Mouse (Mus musculus) right cerebral cortex, postnatal 4 days (tissue): ENCODE data around the gene Pttg1ip.
A peak's percentile ranks its signal among the peaks of the same experiment; 100 is the strongest.

Experiments
- DNase-seq: peaks from one replicate; pipeline ENCODE4 v3.0.0-alpha.2; 2022

The Pttg1ip gene

DNA sequence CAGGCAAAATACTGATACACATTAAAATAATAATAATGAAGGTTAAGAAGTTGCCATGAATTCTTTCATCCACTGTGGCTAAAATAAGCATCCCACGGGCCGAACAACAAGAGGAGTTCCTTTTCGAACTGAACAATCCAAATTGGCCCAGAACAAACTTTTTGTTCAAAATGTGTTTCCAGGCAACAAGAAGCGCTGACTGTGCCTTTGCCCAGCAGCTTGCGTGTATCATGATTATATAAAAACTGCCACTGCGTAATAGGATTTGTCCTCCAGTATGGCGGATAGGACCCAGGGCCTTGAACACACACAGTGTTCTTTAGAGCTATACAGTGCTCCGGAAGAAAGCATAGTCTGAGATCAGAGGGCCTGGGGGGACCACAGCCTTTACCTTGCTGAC is 27.1 kb downstream of the Pttg1ip start:
- no peak for DNase-seq

- no peak for DNase-seq
Measured at GRCm38 (mm10) chr10:77610221-77610961, 28.9 kb downstream of the Pttg1ip start.

DNA sequence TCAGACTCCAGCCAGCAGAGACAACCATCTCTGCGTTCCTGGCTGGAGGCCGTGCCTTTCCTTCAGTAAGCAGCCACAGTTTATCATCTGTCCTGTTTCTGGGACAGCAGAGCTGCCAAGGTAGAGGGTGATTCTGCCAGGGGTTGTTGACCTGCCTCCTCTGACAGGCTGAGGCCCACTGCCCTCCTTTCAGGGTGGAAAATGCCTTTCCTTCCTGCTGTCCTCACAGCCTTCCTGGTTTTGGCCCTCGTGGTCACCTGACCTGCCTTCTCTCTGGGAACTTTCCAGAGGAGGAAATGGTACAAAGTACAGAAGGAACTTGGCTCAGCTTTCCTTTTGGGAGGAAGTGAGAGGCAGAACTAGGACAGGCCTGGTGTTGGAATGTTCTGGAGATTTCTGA is 31.9 kb downstream of the Pttg1ip start:
- DNase-seq: no peak

DNA sequence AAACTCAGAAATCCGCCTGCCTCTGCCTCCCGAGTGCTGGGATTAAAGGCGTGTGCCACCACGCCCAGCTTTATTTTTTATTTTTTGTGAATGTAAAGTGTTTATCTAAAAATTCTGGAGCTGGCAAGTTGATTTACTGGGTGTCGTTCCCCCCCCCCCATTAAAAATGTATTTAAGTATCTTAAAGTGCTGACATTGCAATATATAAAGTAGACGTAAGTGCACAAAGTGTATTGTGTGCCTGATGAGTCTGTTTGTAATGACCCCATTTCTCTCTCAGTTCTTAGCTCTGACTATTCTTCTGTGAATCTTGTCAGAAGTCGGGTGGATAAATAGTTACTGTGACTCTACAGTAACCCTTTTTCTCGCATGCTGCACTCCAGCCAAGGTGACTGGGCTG is 34.1 kb downstream of the Pttg1ip start:
- no peak for DNase-seq

GRCm38 (mm10) chr10:77616166-77616565 is 34.6 kb downstream of the Pttg1ip start:
- DNase-seq: no peak

DNA sequence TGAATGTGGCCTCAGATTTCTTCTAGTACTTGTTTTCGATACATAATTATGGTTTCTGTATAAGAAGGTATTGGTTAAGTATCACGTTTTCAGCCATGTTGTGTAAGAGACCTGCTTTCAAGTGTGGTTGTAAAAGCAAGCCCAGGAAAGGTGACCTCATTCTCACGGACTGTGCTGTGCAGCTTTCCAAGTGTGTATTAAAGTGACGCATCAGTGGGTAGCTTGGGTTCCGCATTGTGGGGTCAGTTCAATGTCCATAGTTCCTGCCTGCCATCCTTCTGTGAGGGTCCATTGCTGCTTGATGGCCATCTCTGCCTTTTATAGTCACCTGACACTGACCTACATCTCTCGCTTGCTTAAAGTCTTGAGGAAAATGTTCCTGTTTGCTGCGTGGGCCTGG is 35.4 kb downstream of the Pttg1ip start:
- DNase-seq: no peak

- DNase-seq: no peak
Measured at GRCm38 (mm10) chr10:77621546-77621945, 40.0 kb downstream of the Pttg1ip start.

- peak; percentile 95 for DNase-seq
Measured at GRCm38 (mm10) chr10:77622055-77622988, 40.8 kb downstream of the Pttg1ip start, which contains the start of gene Ube2g2. Gene Ube2g2 (plus strand): TSS chr10:77622275.

DNA sequence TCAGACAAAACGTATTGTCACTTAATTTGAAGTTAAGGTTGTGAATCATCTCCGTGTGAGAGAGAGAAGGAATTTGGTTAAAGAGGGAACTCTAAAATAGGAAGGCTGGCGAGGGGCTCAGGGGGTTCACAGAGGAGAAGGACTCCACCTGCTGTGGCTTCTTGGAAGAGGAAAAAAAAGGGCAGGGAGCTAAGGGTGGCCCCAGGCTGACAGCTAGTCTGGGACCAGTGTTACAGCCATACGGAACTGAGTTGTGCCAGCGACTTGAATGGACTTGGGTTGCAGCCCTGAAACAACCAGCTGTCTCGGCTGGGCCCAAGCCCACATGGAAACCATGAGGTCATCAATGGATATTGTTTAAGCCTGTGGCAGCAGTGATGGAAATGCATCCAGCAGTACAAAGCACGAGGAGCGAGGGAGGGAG is 41.6 kb downstream of the Pttg1ip start:
- peak; percentile 21 for DNase-seq

GRCm38 (mm10) chr10:77623639-77624400 is 42.3 kb downstream of the Pttg1ip start:
- DNase-seq: no peak

- no peak for DNase-seq
Measured at GRCm38 (mm10) chr10:77624570-77624995, 43.1 kb downstream of the Pttg1ip start.

- no peak for DNase-seq
Measured at GRCm38 (mm10) chr10:77626036-77626435, 44.5 kb downstream of the Pttg1ip start.

DNA sequence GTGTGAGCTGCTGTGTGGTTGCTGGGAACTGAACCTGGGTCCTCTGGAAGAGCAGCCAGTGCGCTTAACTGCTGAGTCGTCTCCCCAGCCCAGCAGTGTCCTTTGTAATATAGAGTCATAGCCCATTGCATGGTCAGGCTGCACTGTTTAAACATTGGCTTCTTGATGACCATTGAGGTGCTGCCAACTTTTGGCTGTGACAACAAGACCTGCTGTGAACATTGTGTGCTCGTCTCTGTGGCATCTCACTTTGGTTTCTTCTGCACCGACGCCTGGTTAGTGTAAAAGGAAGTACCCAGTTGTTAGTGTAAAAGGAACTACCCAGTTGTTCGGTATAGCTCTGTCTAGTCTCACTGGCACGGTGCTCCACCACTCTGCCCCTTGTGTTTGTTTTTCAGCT is 45.1 kb downstream of the Pttg1ip start:
- DNase-seq: no peak

DNA sequence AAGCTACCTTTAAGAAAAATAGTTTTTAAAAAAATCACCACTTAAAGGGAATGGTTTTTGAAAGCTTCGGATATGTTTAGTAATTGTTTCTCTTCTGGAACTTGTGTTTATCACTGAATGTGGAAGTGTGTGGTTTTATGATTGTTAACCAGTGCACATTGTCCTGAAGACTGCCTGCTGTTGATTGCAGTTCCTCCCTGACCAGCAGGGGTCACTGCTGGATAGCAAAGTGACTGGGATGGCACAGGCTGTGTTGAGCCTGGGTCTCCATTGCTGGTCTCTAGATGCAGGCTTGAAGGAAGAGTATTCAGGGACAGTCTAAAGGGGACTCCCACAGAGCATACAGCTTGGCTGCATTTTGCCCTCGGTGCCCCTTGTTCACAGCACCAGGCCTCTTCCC is 46.0 kb downstream of the Pttg1ip start:
- DNase-seq: peak; percentile 80

GRCm38 (mm10) chr10:77629163-77629562 is 47.6 kb downstream of the Pttg1ip start:
- DNase-seq: no peak

- no peak for DNase-seq
Measured at GRCm38 (mm10) chr10:77629970-77630369, 48.5 kb downstream of the Pttg1ip start.

DNA sequence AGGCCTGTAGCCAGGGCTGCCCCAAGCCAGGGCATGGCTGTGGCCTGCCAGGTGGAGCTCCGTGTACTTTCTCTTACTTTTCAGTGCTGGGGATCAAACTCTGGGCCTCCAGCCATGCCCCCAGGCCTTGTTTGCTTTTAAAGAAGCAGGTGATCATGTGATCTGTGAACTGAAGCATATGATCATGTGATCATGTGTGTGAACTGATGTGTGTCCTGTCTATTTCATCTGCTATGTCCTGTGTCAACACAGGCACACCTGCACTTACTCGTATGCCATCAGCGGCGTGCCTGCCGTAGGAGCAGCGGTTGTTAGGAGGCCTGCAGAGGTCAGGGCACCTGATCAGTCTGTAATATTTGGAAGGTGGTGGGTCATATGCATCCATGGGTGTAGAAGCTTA is 52.5 kb downstream of the Pttg1ip start:
- DNase-seq: no peak

DNA sequence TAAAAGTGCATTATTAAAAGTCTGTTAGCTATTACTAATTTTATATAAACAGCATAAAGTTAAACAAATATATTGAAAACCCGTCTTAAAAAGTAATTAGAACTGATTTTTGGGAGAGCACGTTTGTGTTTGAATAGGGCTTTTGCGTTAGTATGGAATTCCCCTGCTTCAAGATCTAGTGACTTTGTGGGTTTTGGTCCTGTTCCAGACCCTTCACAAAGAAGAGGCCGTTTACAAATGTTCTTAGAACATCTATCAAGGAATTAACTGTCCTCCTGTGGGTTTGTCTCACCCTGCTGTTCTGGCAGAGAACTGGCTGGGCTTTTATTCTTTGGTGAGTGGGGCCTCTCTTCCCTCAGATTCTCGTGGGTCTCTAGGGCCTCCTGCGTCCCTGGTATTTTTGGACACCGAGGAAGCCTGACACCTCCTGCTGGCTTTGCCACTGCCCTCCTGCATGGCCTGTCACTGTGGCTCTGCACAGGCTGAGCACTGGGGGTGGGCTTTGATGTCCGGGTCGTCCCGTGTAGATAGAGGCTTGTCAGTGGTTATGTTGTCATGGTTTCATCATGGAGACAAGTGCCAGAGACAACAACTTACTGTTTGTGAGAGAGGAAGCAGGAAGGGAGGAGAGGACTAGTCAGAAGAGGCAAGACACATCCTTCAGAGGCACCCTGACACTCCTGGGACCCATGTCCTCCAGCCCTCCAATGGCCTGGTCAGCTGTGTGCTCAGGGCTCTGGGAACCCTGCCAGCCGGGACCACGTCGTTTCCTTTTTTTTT is 53.1 kb downstream of the Pttg1ip start:
- no peak for DNase-seq

DNA sequence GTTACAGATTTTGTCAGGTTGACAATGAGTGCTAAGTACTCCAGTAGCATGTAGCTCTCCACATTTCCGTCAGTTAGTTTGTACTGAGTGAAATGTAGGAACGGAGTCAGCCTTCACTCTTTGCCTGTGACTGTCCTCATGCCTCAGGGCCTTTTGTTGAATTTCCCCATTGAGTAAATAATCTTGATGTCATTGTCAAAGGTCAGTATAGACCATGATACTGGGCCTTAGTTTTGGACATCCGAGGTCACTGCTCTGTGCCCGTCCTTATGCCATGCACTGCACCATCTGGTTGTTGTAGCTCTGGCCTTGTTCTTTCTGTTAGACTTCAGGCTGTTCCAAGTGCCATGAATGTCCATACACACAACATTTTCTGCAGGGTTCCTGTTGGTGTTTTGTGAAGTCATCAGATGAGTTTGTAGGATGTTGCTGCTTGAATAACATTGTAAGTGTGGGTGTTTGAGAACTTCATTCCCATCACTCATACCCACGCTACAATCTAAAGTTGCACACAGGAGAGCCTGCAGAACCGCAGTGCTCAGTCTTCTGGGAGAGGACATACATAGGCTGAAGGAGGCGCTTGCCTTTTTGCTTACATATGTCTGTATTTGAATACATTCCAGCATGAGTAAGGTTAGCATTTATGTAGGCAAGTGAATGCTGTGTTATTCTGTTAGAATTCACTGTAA is 54.9 kb downstream of the Pttg1ip start:
- DNase-seq: no peak

GRCm38 (mm10) chr10:77638956-77639355 is 57.4 kb downstream of the Pttg1ip start:
- no peak for DNase-seq

- no peak for DNase-seq
Measured at GRCm38 (mm10) chr10:77643160-77643559, 61.6 kb downstream of the Pttg1ip start.

DNA sequence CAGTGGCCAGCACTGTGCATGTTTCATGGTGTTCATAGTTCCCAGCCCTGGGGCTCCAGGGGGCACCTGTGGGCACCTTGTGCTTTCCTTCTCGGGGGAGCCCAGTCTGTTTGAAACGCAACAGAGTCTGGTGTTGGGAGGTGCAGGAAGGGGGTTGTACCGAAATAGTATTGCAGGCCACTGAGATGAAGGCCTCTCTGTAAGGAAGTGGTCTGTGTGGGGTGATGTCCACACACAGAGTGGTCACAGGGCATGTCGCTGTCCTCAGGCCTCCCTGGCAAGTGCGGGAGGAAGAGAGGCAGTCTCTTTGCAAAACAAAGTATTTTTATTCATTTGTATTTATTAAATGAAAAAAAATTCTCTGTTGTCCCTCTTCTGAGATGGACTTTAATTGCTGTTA is 64.1 kb downstream of the Pttg1ip start:
- DNase-seq: no peak
